Mouse (Mus musculus): ENCODE measurements around the gene Fkbp6. TPM values are rescaled to one million over a fixed set of nuclear protein-coding genes. Genes with fewer than 3 reads are reported as not detected.

Fkbp6 gene
- polyA plus RNA-seq, 1 experiment from 2014 or later: not detected

DNA sequence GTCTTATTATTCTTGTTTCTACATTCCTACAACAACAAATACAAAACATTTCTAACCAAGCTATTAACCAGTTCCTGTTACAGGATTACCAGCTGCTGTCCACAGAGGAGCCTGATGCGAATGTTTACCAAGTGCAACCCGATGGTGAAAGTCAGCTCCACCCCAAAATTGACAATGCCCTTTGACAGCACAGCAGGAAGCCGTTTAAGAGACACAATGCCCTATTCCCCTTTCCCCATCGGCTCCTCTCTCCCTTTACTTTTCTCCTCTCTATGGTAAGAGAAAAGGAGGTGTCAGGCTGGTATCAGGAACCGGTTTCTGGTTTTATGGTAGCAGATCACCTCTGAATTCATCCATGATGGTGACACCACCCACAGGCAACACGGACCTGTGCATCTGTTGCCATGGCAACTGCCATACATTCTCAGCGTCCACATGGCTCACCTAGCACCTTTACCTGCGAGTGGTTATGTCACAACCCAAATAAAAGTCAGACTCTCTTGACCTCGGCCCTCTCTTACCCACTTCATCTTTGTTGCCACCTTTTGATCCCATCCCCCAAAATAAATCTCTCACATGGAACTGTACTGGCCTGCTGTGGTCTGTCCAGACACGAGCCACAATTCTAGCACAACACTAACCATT is 43.4 kb downstream of the Fkbp6 start:
- 47% methylated on average over 10 of the region's 10 CpGs for WGBS
- Histone ChIP-seq H3K9ac (ENCODE audit: low read length) (no peak overlapping the region), H3K4me2 (ENCODE audit: low read depth) (no peak overlapping the region), H3K9me3 (ENCODE audit: control insufficient read depth, low read length) (no peaks in the 10 kb centered on the region), H3K4me1 (ENCODE audit: control insufficient read depth, insufficient read depth, low read length) (no peaks in the 10 kb centered on the region), H3K36me3 (ENCODE audit: control insufficient read depth, insufficient read depth, low read length) (no peaks in the 10 kb centered on the region), H3K4me3 (ENCODE audit: low read depth, low read length) (no peak overlapping the region), H3K27ac (ENCODE audit: low read depth, low read length) (no peak overlapping the region), H3K27me3 (ENCODE audit: control insufficient read depth, insufficient read depth, low read length) (no peaks in the 10 kb centered on the region)
- ATAC-seq (ENCODE audit: insufficient read depth, low FRiP score, low TSS enrichment) (no peak), DNase-seq (ENCODE audit: low spot score) (no peak)

DNA sequence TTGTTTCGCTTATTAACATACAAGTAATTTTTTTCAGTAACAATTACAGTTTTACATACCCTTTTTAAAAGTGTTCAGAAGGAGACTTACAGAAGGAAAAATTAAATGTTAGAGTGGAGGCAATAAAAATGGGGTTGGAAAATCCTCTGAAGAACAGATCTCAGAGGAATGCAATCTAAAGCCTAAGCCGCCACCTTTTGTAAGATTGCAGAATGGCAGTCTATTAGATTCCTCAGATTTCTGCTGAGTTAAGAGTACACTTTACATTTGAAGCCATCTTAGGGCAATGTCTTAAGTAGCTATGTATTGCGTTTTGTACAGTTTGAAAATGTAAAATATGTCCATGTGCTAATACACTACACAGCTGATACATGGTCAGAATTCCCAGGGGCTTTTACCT is 47.4 kb downstream of the Fkbp6 start:
- no peak for ATAC-seq (ENCODE audit: insufficient read depth, low FRiP score, low TSS enrichment)

DNA sequence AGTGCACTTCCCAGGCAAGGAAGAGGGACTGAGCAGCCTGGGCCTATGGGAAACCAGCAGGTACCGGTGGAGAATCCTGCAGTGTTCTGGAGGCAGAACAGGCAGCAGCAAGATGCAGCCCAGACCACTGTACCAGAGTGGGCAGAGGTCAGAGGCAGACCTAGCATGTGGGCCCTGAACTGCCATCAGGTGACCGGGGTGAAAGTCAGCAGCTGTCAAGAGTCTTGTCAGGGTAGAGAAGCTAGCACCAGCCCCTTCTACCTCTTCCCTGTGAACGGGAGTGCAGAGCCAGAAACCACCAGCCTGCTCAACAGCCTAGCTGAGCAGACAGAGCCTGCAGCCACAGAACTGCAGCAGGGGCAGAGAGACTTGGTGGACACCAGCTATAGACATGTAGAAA is 47.9 kb downstream of the Fkbp6 start:
- 48% methylated on average over 3 of the region's 3 CpGs for WGBS

More for the DNA sequence above, 47.4 kb downstream of the Fkbp6 start:
- no peak overlapping the region for H3K4me3 ChIP-seq (ENCODE audit: low read depth, low read length)
- no peaks in the 10 kb centered on the region for H3K27me3 ChIP-seq (ENCODE audit: control insufficient read depth, insufficient read depth, low read length)
- no peaks in the 10 kb centered on the region for H3K9me3 ChIP-seq (ENCODE audit: control insufficient read depth, low read length)
- 88% methylated on average over 3 of the region's 3 CpGs for WGBS
- no peaks in the 10 kb centered on the region for H3K4me1 ChIP-seq (ENCODE audit: control insufficient read depth, insufficient read depth, low read length)
- no peak overlapping the region for H3K9ac ChIP-seq (ENCODE audit: low read length)
- no peaks in the 10 kb centered on the region for H3K36me3 ChIP-seq (ENCODE audit: control insufficient read depth, insufficient read depth, low read length)
- H3K4me2 ChIP-seq (ENCODE audit: low read depth): no peak overlapping the region
- no peak for DNase-seq (ENCODE audit: low spot score)
- no peak overlapping the region for H3K27ac ChIP-seq (ENCODE audit: low read depth, low read length)

DNA sequence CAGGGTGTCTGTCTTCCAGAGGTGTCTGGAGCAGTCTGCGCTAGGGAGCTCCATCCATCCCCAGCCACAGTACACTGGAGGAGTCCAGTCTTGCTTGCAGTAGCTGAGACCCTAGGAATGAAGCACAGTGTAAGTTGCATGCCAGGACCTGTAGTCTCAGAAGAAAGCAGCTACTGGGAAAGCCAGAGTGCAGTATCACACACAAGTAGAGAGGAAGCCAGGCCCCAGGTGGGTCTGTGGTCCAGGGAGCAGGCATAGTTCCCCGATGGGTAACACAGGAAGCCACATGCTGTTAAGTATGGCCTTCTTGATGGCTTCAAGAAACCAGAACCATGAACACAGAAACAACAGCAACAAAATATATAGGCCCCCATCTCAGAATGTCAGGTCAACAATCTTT is 57.8 kb downstream of the Fkbp6 start:
- Histone ChIP-seq H3K27ac (ENCODE audit: low read depth, low read length) (no peak overlapping the region), H3K4me2 (ENCODE audit: low read depth) (no peak overlapping the region), H3K9ac (ENCODE audit: low read length) (no peak overlapping the region), H3K4me3 (ENCODE audit: low read depth, low read length) (no peak overlapping the region), H3K4me1 (ENCODE audit: control insufficient read depth, insufficient read depth, low read length) (no peaks in the 10 kb centered on the region), H3K9me3 (ENCODE audit: control insufficient read depth, low read length) (no peaks in the 10 kb centered on the region), H3K36me3 (ENCODE audit: control insufficient read depth, insufficient read depth, low read length) (no peaks in the 10 kb centered on the region), H3K27me3 (ENCODE audit: control insufficient read depth, insufficient read depth, low read length) (no peaks in the 10 kb centered on the region)
- ATAC-seq (ENCODE audit: insufficient read depth, low FRiP score, low TSS enrichment) (no peak), DNase-seq (ENCODE audit: low spot score) (no peak)
- 91% methylated on average over 2 of the region's 2 CpGs for WGBS

More for the DNA sequence above, 47.9 kb downstream of the Fkbp6 start:
- no peak for DNase-seq (ENCODE audit: low spot score)
- H3K4me2 ChIP-seq (ENCODE audit: low read depth): no peak overlapping the region
- H3K4me1 ChIP-seq (ENCODE audit: control insufficient read depth, insufficient read depth, low read length): no peaks in the 10 kb centered on the region
- no peak overlapping the region for H3K4me3 ChIP-seq (ENCODE audit: low read depth, low read length)
- ATAC-seq (ENCODE audit: insufficient read depth, low FRiP score, low TSS enrichment): no peak
- no peaks in the 10 kb centered on the region for H3K9me3 ChIP-seq (ENCODE audit: control insufficient read depth, low read length)
- H3K36me3 ChIP-seq (ENCODE audit: control insufficient read depth, insufficient read depth, low read length): no peaks in the 10 kb centered on the region
- H3K27ac ChIP-seq (ENCODE audit: low read depth, low read length): no peak overlapping the region
- no peak overlapping the region for H3K9ac ChIP-seq (ENCODE audit: low read length)
- H3K27me3 ChIP-seq (ENCODE audit: control insufficient read depth, insufficient read depth, low read length): no peaks in the 10 kb centered on the region

DNA sequence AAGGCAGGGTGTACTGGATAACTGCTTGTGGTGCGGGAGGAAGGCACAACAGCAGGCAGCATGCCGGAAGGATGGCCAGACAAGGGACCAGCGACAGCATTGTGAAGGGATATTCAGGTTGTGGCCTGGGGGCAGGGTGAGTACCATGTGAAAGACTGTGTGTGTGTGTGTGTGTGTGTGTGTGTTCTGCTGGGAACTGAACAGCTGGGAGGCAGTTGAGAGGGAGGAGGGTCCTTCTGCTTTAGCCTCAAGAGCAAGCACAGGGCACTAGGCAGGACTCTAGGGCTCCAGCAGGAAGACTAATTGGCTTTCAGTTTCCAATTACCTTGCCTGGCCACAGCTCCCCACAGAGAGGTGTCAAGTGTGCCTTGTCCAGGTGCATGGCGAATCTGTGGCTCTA is 58.7 kb downstream of the Fkbp6 start:
- WGBS: 47% methylated on average over 4 of the region's 4 CpGs
- ATAC-seq (ENCODE audit: insufficient read depth, low FRiP score, low TSS enrichment) (no peak), DNase-seq (ENCODE audit: low spot score) (no peak)
- H3K27ac ChIP-seq (ENCODE audit: low read depth, low read length): no peak overlapping the region
- H3K9me3 ChIP-seq (ENCODE audit: control insufficient read depth, low read length): no peaks in the 10 kb centered on the region
- no peaks in the 10 kb centered on the region for H3K36me3 ChIP-seq (ENCODE audit: control insufficient read depth, insufficient read depth, low read length)
- H3K4me2 ChIP-seq (ENCODE audit: low read depth): no peak overlapping the region
- H3K9ac ChIP-seq (ENCODE audit: low read length): no peak overlapping the region
- H3K4me3 ChIP-seq (ENCODE audit: low read depth, low read length): no peak overlapping the region
- H3K27me3 ChIP-seq (ENCODE audit: control insufficient read depth, insufficient read depth, low read length): no peaks in the 10 kb centered on the region
- no peaks in the 10 kb centered on the region for H3K4me1 ChIP-seq (ENCODE audit: control insufficient read depth, insufficient read depth, low read length)

DNA sequence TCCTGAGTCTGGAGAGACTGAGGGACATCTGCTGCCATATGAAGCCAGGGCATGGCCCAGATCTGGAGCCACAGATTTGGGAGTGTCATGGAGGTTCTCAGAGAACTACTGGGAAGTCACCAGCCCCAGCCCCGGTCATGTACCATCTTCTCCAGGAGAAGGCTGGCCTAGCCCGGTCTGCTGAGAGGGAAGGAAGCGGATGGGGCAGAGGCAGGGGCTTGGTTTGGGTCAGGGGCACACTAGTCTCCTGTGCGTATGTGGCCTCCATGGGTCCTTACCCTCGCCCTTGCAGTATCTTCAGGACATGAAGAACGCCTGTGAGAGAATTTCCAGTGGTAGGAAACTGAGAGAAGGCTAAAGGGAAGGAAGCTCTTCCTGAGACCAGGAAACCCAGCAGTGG is 59.1 kb downstream of the Fkbp6 start:
- Histone ChIP-seq H3K4me3 (ENCODE audit: low read depth, low read length) (no peak overlapping the region), H3K4me2 (ENCODE audit: low read depth) (no peak overlapping the region), H3K4me1 (ENCODE audit: control insufficient read depth, insufficient read depth, low read length) (no peaks in the 10 kb centered on the region), H3K9ac (ENCODE audit: low read length) (no peak overlapping the region), H3K9me3 (ENCODE audit: control insufficient read depth, low read length) (no peaks in the 10 kb centered on the region), H3K36me3 (ENCODE audit: control insufficient read depth, insufficient read depth, low read length) (no peaks in the 10 kb centered on the region), H3K27me3 (ENCODE audit: control insufficient read depth, insufficient read depth, low read length) (no peaks in the 10 kb centered on the region), H3K27ac (ENCODE audit: low read depth, low read length) (no peak overlapping the region)
- DNase-seq (ENCODE audit: low spot score) (no peak), ATAC-seq (ENCODE audit: insufficient read depth, low FRiP score, low TSS enrichment) (no peak)
- 77% methylated on average over 6 of the region's 6 CpGs for WGBS

DNA sequence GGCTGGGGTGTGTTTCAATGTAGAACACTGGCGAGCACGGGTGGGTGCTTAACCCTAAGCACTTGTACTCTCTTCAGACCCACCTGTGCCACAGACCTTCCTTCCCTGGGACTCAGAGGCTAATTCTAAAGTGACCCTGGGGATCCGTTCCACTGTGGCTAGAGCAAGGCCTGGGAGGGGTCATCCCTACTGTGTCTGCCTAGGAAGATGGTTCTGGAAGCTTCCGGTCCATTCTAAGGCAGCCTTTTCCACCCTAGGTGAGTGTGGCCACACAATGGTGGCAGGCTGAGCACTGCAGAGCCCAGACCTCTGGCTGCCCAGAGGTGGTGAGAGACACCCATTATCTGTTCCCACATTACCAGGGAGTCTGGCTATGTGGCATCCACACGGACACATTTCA is 62.9 kb downstream of the Fkbp6 start:
- Histone ChIP-seq H3K27me3 (ENCODE audit: control insufficient read depth, insufficient read depth, low read length) (no peaks in the 10 kb centered on the region), H3K4me1 (ENCODE audit: control insufficient read depth, insufficient read depth, low read length) (no peaks in the 10 kb centered on the region), H3K4me2 (ENCODE audit: low read depth) (no peak overlapping the region), H3K9me3 (ENCODE audit: control insufficient read depth, low read length) (no peaks in the 10 kb centered on the region), H3K9ac (ENCODE audit: low read length) (no peak overlapping the region), H3K36me3 (ENCODE audit: control insufficient read depth, insufficient read depth, low read length) (no peaks in the 10 kb centered on the region), H3K4me3 (ENCODE audit: low read depth, low read length) (no peak overlapping the region), H3K27ac (ENCODE audit: low read depth, low read length) (no peak overlapping the region)
- no peak for DNase-seq (ENCODE audit: low spot score)
- WGBS: 85% methylated on average over 5 of the region's 5 CpGs
- no peak for ATAC-seq (ENCODE audit: insufficient read depth, low FRiP score, low TSS enrichment)

DNA sequence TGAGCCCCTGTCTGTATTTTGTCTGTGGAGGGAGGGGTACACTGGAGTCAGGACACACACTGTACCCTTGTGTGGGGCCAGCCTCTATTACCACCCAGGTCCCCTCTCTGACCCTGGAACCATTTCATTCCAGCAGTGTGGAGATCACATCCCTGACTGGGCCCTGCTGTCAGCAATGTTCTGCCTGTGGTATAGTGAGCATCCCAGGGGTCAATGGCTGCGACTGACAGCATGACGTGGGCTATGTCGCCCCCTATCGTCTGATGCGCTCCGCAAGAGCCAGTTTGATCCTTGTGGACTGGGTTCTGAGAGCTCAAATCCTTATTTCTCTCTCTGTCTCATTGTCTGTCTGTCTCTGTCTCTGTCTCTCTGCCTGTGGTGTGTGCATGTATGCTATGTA is 63.7 kb downstream of the Fkbp6 start:
- Histone ChIP-seq H3K27me3 (ENCODE audit: control insufficient read depth, insufficient read depth, low read length) (no peaks in the 10 kb centered on the region), H3K4me2 (ENCODE audit: low read depth) (no peak overlapping the region), H3K9me3 (ENCODE audit: control insufficient read depth, low read length) (no peaks in the 10 kb centered on the region), H3K4me3 (ENCODE audit: low read depth, low read length) (no peak overlapping the region), H3K36me3 (ENCODE audit: control insufficient read depth, insufficient read depth, low read length) (no peaks in the 10 kb centered on the region), H3K9ac (ENCODE audit: low read length) (no peak overlapping the region), H3K27ac (ENCODE audit: low read depth, low read length) (no peak overlapping the region), H3K4me1 (ENCODE audit: control insufficient read depth, insufficient read depth, low read length) (no peaks in the 10 kb centered on the region)
- DNase-seq (ENCODE audit: low spot score) (peak; percentile 86), ATAC-seq (ENCODE audit: insufficient read depth, low FRiP score, low TSS enrichment) (peak; percentile 41; the same call in 1 of the 2 replicates)
- 3% methylated on average over 6 of the region's 6 CpGs for WGBS

DNA sequence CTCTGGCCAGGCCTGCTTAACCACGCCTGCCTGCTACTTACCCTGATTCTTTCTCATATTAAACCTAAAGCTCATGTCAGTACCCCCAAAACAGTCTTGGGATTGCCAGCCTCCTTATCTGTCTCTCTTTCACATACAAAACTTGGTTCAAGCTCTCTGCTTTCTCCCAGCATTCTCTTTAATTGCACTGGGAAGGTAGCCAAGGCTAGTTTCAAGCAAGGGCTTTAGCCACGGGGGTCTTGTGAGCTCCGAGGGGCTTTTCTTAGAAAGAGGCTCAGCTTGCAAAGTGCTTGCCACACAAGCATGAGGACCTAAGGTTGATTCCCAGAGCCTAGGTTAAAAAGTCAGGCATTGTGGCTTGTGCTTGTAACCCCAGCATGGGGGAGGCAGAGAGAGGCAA is 64.6 kb downstream of the Fkbp6 start:
- ATAC-seq (ENCODE audit: insufficient read depth, low FRiP score, low TSS enrichment) (no peak), DNase-seq (ENCODE audit: low spot score) (no peak)
- Histone ChIP-seq H3K27me3 (ENCODE audit: control insufficient read depth, insufficient read depth, low read length) (no peaks in the 10 kb centered on the region), H3K4me3 (ENCODE audit: low read depth, low read length) (no peak overlapping the region), H3K9ac (ENCODE audit: low read length) (no peak overlapping the region; the same call in 1 of the 2 replicates), H3K36me3 (ENCODE audit: control insufficient read depth, insufficient read depth, low read length) (no peaks in the 10 kb centered on the region), H3K9me3 (ENCODE audit: control insufficient read depth, low read length) (no peaks in the 10 kb centered on the region), H3K4me2 (ENCODE audit: low read depth) (no peak overlapping the region), H3K27ac (ENCODE audit: low read depth, low read length) (no peak overlapping the region), H3K4me1 (ENCODE audit: control insufficient read depth, insufficient read depth, low read length) (no peaks in the 10 kb centered on the region)
- WGBS: 85% methylated on average over 3 of the region's 3 CpGs

All from neural tube, embryonic 11.5 days (tissue).